Mouse (Mus musculus) kidney, postnatal 36 days (tissue): Measurements from ENCODE around the gene Gm37240.

Experiments used
- DNase-seq, 2 experiments: peaks; one replicate each; pipeline ENCODE4 v3.0.0; 2021 to 2022; ENCODE audit warnings: mixed read lengths in 2 of 2

The Gm37240 gene

DNA sequence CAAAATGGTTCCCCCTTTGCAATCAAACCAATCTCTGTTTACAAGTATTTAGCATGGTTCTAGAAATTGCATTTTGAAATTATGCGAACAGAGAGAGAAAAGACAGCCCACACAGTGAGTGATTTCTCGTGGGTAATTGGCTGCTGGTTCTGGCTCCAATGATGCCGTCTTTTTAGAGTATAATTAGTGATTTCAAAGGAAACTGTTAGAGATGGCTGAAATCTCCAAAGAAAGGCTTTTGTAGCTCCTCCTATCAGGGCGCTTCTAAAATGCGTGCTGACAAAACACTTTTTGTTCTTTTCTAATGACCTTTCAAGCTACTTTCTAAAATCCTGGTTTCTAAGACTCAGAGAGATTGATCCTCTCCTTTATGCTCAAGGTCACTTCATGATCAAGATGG is 569.1 kb downstream of the Gm37240 start:
- no peak for DNase-seq

DNA sequence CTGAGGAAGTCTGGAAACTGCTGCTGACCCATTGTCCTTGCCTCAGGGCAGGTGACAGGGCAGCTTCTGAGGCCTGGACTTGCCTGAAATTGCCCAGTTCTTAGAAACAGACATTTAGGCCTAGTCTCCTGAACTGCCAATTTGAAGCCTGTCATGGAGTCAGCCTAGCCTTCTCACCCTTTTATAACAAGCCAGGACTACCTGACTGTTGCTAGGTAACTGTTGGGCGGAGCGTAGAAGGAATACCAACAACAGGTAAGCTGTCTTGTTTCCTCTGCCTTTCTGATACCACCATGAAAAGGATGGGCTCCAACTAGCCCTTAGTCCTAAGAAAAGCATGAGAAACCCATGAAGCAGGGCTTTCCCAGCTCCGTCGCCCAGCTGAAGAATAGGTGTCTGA is 570.0 kb downstream of the Gm37240 start:
- DNase-seq = no peak

DNA sequence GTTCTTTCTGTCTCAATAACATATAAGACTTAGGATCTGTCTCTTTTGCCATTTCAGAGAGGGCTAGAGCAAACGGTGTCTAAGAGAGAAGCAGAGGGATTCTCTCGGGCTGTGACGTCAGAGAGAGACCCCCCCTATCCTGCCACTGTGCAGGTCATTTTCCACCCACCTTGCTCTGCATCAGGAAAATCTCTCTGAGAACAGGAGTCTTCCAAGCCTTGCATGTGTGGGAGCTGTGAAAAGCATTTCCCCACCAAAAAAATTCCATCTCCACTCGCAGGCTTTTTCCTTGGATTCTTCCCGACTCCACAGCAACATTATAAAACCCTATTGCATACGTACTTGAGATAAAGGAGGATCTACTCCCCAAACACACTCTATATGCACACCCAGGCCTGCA is 572.4 kb downstream of the Gm37240 start:
- DNase-seq = no peak

DNA sequence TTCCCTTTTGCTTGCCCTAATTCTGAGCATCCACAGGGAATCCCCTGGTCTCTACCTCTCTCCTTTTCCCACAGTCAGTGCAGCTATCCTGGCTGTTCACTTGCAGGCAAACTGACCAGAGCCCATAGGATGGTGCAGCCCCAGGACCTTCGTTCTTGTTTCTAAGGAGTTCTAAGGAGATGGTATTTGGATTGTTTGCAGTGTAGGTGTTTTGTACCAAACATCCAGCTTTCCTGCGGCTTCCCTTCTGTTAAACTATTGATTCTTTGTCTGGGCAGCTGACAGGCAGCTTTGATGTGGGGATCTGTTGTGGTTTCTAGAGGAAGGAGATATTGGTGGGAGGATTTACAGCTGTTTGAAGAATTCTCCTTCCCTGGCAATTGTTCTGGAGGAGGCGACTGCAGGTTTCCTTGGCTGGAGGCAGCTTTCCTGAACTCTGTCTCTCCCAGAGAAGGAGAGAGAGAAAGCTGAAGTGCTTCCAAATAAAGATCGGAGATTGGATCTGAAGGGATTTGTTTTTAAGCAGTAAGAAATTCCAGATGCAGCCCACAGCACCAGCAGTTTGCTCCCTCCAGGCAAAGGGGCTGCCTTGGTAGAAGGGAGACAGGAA is 573.6 kb downstream of the Gm37240 start:
- DNase-seq = no peak

DNA sequence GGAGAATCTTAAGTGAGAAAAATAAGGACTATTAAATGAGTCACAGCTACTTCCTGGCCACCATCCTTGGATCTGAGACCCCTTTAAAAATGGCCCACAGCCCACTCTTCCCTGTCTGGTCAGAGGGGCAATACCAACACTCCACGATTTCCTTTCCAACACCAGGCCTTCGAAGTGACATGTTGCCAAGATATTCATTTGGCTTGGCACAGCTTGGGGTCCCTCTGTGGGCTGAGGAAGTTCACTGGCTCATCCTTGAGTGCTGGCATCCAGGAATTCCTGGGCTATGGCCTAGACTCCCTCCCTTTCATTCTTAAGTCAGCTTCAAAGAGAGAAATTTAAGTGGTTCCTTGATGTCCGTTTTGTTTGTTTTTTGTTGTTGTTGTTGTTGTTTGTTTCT is 576.1 kb downstream of the Gm37240 start:
- DNase-seq = no peak

DNA sequence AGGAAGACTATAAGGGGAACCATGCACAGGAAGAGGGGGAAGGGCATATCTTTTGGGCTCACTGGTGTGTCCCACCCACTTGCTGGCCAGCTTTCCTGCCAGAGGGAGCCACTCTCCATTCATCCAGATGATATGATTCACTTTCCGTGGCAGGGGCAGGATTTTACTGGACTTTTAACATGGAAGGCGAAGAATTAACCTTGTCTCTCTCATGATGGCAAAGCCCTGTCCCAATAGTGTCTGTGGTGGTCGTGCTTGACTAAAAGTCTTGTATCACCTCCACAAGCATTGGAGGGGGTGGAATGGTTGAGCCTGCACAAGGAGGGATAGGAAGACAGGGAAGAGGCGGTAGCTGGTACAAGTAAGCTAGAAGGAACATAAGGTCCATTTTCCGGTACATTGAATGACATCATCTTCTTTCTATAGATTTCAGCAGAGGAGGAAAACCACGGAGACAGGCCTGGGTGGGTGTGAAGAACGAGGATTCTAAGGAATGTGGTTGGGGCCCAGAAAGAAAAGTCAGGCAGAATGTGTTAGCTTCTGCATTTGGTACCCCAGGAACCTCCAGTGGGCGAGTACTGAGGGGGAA is 576.8 kb downstream of the Gm37240 start:
- DNase-seq = no peak

DNA sequence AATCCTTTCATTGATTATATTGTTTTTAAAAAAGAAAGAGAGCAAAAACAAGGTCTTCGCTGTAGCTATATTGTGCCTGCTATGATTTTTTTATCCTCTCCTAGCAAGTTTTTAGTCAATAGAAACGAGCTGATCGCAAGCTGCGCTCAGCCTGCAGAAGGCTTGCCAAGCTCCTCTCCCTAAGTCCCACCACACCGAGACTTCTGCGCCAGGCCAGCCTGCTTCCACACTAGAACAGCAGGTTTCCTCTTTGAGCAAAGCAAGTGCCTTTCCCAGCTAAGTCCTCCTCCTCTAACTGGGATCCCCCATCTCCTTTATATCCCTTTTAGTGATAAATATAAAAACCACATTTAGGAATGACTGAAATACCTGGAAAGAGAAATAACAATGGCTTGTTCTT is 578.1 kb downstream of the Gm37240 start:
- no peak for DNase-seq

DNA sequence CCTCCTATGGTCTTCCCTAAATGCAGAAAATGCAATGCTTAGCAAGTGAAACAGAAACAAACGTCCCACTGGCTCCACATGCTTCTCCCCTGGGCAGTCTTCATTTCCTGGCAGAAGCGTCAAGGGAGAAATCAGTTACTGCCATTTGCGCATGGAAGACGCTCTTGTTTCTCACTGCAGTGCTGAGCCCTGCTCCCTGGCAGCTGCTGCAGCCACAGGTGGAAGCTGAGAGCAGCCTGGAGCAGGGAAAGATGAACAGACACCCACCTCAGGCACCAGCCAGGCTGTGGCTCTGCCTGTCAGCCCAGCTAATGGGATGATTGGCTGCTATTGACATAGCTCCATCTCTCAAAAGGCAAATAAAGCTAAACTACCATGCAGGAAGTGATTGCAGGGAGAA is 578.6 kb downstream of the Gm37240 start:
- no peak for DNase-seq

DNA sequence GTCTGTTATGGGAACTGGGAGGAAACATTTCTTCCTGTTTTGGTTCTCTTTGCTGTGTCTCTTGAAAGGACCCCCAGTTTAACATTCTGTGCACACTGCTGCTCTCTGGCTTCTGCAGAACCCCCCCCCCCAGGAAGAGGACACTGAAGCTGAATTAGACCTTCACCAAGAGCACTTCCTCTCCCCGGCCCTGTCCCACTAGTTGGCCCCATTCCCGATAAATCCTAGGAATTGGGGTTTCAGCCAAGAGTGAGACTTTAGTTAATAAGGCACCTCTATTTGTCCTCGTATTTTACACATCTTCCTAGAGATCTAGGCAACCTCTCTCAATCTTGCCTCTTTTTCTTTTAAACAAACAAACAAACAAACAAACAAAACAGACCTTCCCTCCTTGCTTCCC is 585.5 kb downstream of the Gm37240 start:
- DNase-seq = no peak

DNA sequence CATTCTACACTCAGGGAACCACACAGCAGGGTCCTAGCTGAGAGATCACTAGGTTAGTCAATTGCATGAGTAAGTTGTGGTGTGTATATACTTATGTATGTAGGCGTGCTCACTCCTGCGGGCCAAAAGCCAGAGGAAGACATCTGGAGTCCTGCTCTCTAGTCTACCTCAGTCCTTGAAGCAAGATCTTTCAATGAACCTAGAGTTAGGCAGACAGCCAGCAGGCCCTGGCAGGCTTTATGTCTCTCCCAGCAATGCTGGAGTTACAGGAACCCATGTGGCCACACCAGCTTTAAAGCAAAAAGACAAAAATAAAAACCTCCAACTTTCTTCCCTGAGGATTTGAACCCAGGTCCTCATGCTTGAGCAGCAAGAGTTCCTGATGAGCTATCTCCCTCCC is 586.0 kb downstream of the Gm37240 start:
- no peak for DNase-seq

DNA sequence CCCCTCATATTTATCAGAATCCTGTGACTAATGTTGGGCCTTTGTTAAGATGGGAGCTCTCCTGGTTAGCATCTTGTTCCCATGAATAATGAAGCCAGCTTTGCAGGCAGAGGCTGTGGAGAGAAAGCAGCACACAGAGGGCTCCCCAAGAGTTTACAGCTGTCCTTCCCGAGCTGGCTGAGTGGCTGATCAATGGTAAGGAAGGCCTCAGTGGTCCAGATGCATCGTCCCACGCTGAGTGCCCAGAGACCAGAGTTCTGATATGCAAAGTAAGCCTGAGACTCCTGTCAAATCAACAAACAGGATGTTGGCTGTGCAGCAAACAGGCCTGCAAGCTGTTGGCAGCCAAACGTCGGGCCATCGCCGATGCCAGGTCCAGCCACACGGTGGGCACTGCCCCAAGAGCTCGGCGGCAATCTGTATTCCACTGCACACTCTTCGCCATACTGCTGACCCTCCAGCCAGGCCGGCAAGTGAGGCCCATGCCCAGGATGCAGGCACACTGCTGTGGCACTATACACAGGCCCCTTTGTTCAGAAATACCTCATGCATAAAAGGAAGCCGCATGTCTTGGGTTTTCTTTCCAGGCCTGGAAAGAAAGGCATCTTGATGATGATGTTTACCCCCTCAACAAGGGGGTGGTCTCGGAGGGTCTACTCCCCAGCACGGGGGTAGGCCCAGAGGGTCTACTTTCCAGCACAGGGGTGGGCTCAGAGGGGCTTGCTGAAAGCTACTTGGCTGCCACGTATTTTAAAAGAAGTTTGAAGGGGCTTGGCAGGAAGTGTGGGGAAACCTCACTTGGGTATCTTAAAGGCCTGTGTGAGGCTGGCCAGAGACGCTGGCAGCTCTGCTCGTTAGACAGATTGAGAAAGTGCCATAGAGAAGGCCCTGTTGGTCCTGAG is 587.4 kb downstream of the Gm37240 start:
- no peak for DNase-seq

DNA sequence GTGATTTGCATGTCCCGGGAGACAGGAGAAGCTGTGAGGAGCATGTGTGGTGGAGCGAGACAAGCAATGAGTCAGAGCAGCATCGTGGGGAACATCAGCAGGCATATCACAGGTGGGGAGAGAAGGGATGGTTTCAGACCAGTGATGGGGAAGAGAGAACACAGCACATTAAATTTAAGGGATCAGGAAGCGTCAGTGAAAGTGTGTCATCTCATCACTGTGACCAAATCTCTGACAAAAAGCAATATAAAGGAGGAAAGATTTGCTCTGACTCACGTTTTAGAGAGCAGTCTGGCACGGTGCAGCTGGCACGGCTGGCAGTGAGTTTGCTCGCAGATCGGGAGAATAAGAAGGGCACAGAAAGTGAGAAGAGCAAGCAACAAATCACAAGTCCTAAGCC is 592.1 kb downstream of the Gm37240 start:
- no peak for DNase-seq

DNA sequence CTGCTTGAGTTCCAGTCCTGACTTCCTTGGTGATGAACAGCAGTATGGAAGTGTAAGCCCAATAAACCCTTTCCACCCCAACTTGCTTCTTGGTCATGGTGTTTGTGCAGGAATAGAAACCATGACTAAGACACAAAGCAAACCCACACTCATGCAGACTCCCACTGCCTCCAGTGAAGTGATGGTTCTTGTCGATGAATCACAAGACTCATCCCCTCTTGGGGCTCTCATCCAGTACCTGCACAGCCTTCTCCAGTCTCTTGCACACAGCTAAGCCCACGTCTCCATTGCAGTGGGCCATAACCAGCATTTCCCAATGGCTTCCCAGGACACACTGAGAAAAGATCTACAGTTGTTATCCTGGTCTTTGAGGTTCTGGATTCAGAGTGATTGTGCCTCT is 599.7 kb downstream of the Gm37240 start:
- no peak for DNase-seq

DNA sequence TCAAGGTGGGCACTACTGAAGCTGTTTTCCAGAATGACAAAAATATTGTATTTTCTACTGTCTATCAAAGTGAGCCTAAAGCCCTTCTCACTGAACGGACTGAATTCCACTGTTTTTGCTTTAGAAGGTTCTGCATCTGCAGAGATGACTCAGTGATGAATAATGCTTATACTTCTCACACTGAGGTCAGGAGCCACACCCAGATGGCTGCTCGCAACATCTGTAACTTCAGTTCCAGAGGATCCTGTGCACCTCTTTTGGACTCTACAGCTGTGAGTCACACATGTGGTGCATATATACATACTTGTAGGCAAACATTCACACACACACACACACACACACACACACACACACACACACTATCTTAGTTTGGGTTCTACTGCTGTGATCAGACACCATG is 602.8 kb downstream of the Gm37240 start:
- no peak for DNase-seq

DNA sequence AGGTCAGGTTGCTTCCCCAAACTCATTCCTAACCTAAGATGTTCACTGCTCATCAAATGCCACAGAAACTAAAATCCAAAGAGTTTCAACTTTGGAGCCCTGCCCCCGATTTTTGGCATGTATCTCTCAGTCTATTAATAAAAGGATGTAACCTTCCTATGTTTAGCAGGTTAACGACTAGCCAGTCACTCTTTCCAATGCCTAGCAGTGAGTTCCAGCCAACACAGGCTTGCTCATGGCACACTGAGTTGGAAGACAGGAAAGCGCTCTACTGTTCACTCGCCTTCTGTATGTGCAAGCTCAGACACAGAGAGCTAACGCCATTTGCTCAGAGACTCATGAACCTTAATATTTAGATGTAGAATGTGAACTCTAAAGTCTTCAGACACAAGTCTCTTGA is 604.5 kb downstream of the Gm37240 start:
- no peak for DNase-seq

DNA sequence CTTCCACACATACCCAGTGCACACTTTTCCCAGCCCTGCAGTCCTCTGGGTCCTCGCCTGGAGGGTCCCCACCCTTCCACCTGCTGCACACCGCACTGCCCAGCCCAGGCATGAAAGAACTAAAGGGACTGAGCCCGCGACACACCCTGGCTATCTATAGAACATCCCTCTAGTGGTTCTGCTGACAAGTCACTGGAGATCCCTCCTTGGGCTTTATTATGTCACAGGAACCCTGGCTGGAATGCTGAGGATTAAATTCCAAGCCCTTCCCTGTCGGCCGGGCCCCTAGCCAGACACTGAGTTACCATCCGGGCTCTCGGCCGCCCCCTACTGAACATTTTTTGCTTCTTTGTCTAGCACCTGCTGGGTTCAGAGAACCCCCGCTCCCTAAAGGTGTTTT is 612.2 kb downstream of the Gm37240 start:
- DNase-seq = peak; percentile 19 to 71

DNA sequence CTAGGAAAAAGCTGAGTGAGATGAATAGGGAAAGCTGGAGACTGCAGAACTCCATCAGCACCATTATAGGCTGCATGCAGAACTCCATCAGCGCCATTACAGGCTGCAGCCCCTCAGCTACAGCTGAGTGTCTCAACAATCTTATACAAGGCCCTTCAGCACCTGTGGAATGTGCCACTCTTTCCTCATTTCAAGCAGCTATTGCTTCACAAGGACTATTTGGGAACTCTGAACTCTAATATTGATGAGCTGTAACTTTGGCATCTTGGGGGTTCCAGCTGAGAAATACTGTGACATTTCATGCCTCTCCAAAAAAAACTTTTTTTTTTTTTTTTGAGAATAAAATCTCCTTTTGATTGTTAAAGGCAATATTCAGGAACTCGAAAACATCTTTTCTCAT is 615.8 kb downstream of the Gm37240 start:
- no peak for DNase-seq

DNA sequence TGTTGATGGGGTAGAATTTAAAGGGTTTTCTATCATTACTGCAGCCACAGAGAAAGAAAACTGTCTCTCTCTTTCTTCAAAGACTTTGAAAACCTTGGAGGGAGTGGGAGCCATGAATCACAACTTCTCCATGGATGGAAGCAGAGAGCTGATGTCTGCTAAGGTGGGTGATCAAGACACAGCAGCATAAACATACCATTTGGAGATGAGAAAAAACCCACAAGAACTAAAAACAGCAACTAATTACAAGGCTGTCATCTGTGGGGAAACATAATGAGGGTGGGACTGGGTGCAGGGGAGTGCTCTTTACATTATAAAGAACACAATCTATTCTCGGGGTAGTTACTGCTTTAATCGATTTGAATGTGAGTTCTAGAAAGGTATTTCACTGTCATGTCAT is 622.4 kb downstream of the Gm37240 start:
- no peak for DNase-seq

DNA sequence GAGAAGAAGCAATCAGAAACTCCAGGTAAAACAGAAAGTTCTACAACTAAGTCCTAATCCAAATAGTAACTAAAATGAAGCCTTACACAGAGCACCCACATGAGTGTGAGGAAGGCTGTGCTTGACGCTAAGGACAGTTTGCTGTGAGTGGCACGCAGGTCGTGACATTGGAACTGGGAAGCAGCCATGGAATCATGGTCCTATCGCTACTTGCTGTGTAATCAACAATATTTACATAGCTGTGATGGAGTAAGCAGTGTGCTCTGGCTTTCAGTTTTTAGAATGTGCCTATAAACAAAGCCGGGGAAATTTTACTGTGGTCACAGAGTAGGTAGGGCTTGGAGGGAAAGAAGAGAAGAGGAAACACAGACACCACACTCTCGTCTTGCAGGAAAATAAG is 622.8 kb downstream of the Gm37240 start:
- DNase-seq = no peak

DNA sequence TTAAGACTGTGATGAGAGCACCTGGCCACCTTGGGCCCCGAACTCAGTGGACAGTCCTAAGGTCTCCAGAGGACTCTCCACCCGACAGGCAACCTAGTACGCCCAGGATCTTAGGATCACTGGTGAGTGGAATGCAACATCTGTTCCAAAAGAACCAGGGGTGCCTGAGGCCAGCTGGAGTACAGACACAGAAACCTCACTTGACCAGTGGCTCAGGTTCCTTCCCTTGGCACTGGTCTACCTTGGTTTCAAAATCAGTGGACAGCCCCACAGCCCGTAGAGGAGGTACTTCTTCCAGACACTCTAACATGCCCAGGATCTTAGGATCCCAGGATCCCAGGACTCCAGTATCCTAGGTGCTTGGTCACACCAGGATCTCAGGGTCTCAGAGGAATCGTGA is 632.8 kb downstream of the Gm37240 start:
- no peak for DNase-seq

DNA sequence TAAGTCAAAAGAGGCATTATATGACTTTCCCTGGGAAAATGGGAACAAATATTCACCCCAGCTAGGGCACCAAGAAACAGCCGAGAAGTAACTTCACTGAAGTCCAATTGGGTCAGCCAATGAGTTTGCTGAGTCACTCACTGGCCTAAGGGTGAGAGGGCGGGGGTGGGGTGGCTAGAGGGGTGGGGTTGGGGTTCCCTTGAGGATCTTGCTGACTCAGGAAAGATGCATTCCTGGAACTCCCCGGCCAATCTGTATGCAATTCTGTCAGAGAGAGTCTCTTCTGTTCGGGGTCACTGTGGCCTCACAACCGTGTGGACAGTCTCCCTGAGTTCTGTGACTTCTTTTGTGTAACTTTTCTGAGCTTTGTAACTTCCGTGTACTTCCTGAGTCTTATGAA is 635.7 kb downstream of the Gm37240 start:
- DNase-seq = no peak

DNA sequence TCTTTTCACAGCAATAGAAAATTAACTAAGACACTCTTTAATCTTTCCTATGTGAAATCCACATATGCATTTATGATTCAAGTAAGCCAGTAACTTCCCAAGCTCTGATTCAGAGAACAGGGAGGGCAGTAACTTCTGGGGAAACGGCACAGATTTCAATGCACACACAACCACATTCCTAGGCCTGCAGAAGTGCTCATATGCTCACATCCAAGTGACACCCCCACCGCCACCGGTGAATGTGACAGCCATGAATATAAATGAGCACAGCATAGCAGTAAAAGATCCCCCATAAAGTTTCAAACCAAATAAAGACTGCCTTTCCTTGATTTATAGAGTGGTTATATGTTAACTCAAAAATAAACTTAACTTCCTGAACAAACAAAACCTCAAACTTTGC is 641.2 kb downstream of the Gm37240 start:
- no peak for DNase-seq

DNA sequence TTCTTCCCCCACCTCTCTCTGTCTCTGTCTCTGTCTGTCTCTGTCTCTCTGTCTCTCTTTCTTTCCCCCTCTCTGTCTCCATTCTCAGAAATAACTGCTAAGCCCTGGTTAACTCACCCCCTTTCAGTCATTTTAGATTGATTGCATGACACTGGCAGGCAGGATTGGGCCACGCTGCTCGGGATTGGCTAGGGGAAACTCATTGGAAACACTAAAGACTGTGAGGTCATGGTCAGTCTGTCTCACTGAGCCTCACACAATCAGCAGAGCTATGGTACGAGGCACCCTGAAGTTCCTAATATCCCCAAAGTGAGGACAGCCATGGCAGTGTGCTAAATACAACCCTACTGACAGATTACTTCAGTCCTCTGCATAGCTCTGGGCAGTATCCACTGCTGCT is 650.8 kb downstream of the Gm37240 start:
- no peak for DNase-seq

DNA sequence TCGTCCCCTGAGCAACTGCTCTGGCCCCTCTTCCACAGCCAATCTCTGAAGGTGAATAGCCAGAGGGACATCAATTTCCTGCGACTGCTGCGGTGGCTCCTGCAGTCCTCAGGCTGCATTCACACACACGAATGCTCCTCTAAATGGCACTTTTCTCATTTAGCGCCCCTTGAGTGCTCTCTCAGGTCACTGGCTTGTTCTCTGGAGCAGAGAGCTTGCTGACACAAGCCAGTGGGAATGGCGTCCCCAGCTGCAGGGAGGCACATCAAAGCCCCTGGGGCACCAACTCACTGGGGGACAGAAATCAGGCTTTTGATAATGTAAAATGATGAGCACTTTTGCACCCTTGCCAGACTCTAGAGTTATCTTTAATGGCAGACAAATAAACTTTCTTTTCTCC is 654.5 kb downstream of the Gm37240 start:
- DNase-seq = no peak
